In the genomic region with DNA sequence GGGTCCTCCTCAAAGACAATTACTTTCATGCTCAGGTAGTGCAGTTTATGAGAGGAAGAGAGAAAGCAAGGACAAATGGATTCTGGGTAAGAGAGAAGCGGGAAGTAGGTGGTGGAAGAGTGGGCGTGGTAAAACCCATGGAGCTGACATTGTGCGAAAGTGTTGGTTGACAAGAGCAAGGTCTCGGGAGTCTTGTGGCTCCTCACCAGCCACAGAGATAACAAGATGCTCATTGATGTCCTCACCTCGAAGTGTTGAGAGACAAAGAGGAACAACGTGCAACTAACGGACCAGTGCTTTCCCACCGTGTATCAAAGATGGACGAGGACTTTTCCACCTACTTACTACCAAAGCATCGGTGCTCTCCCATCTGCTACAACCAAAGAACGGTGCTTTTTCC, we compare ENCODE assay signal across 15 mouse cellular contexts.
"Had no signal": no experiment of that assay in that cellular context is flagged by ENCODE, and none has a peak within 500 bp of the region (broad histone marks: within the 10 kb centered on the region; RNA-seq: fewer than 3 reads in every experiment).

No protein-coding gene starts in this region.

- H3K27ac ChIP-seq: layer of hippocampus, adult 2 months; limb, embryonic 10.5 days; liver, embryonic 15.5 days; midbrain, embryonic 13.5 days; neural tube, embryonic 15.5 days; stomach, postnatal 0 days had no signal

- H3K9me3 ChIP-seq: limb, embryonic 10.5 days; liver, embryonic 15.5 days; midbrain, embryonic 13.5 days; neural tube, embryonic 15.5 days had no signal

- DNase-seq: kidney, adult 8-10 months; kidney, postnatal 36 days; lung, adult 2 months; lung, postnatal 36 days; thymus, adult 2 months; thymus, postnatal 25 days had no signal

- H3K9ac ChIP-seq: liver, embryonic 15.5 days; midbrain, embryonic 13.5 days; neural tube, embryonic 15.5 days had no signal

- H3K36me3 ChIP-seq: limb, embryonic 10.5 days; liver, embryonic 15.5 days; midbrain, embryonic 13.5 days; neural tube, embryonic 15.5 days had no signal

- ATAC-seq: lung, postnatal 0 days; midbrain, embryonic 13.5 days had no signal

- H3K27me3 ChIP-seq: liver, embryonic 15.5 days; midbrain, embryonic 13.5 days; neural tube, embryonic 15.5 days had no signal

- H3K4me1 ChIP-seq: limb, embryonic 10.5 days; liver, embryonic 15.5 days; midbrain, embryonic 13.5 days; neural tube, embryonic 15.5 days had no signal

- H3K4me3 ChIP-seq: layer of hippocampus, adult 2 months; limb, embryonic 10.5 days; liver, embryonic 15.5 days; midbrain, embryonic 13.5 days; myocyte; neural tube, embryonic 15.5 days had no signal

- H3K4me2 ChIP-seq: liver, embryonic 11.5 days; liver, embryonic 15.5 days; midbrain, embryonic 13.5 days; neural tube, embryonic 15.5 days had no signal
